Mouse (Mus musculus): ENCODE measurements at regions not wholly inside any gene's neighbourhood (a gene's known extent, or its start where the extent isn't known, plus 50 kb on each side); places are given as distances from the start of the nearest gene placed in this dataset.

- DNase-seq (ENCODE audit: extremely low read depth, insufficient read length, low spot score) = peak; percentile 0
These were observed 53.1 kb upstream of the Trim52 start for GRCm38 (mm10) chr14:106052585-106053551.
